Mouse (Mus musculus) embryonic facial prominence, embryonic 10.5 days (tissue): ENCODE measurements around the gene Gm47955. TPM values are rescaled to one million over a fixed set of nuclear protein-coding genes. Genes with fewer than 3 reads are reported as not detected.
A peak's percentile ranks its signal among the peaks of the same experiment; 100 is the strongest.
"Not testable (repeated sequence)": the region's sequence is repeated elsewhere in the genome, so short reads cannot be mapped to it uniquely, and the experiment has no call there.

Experiments
- DNase-seq: peaks from one replicate; pipeline ENCODE4 v3.0.0-alpha.2; 2017; ENCODE audit warnings: low spot score
- H3K27ac ChIP-seq: fragments of 300-500 bp; sonication (generic); replicated peaks from 2 replicates; pipeline ENCODE4 v1.5.1; 2016; ENCODE audit warnings: mild to moderate bottlenecking
- H3K27me3 ChIP-seq: fragments of 300-500 bp; sonication (generic); replicated peaks from 2 replicates; pipeline ENCODE4 v1.6.1; 2016; ENCODE audit warnings: low read depth, mild to moderate bottlenecking; ENCODE audit not compliant: poor library complexity, severe bottlenecking
- H3K36me3 ChIP-seq: fragments of 300-500 bp; sonication (generic); replicated peaks from 2 replicates; pipeline ENCODE4 v1.6.1; 2016; ENCODE audit warnings: mild to moderate bottlenecking, moderate library complexity
- H3K4me1 ChIP-seq: fragments of 300-500 bp; sonication (generic); 2 replicates; pipeline ENCODE4 v1.6.1; 2016
- H3K4me3 ChIP-seq: fragments of 300-500 bp; sonication (generic); 2 replicates; pipeline ENCODE4 v1.5.1; 2016; ENCODE audit warnings: mild to moderate bottlenecking, moderate library complexity
- H3K9me3 ChIP-seq: fragments of 300-500 bp; sonication (generic); 2 replicates; pipeline ENCODE4 v1.6.1; 2016; ENCODE audit warnings: mild to moderate bottlenecking
- WGBS: fragments of 180-500 bp; shearing (Covaris S2); methylation state at CpG from one replicate; pipeline ENCODE4 v1.1.7; 2016; 5-methylcytosine and 5-hydroxymethylcytosine counted together
- polyA plus RNA-seq: library from polyadenylated mRNA; unstranded; fragments of >200 nt; fragmentation: Nextera tagmentation; extraction: Ambion mirVana; gene quantifications from 2 replicates; pipeline ENCODE4 v1.2.1, GENCODE M21; 2016

The Gm47955 gene
- polyA plus RNA-seq, 1 experiment from 2014 or later, result not detected

DNA sequence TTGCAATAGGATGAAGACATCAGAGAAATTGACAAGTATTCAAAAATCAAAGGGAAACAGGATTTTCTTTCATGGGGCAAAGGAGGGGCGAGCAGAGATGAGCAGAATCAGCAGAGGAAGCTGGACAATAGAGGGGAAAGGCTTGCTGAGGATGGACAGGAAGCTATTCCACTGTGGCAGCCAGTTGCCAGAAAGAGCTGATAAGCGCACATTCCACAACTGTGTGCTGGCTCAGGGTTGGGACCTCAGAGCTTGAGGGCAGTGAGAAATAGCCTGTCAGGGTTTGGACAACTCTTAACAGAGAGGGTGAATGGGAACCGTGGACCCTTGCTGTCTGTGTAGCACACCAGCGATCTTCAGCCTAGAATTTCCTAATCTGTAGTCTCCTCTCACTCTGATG is 12.0 kb downstream of the Gm47955 start:
- no peaks in the 10 kb centered on the region for H3K36me3 ChIP-seq
- WGBS, result 52% methylated on average over 4 of the region's 4 CpGs
- H3K4me1 ChIP-seq, result no peaks in the 10 kb centered on the region
- no peak overlapping the region for H3K27ac ChIP-seq
- no peaks in the 10 kb centered on the region for H3K9me3 ChIP-seq
- no peak overlapping the region for H3K4me3 ChIP-seq
- DNase-seq, result peak; percentile 14
- H3K27me3 ChIP-seq, result no peaks in the 10 kb centered on the region

DNA sequence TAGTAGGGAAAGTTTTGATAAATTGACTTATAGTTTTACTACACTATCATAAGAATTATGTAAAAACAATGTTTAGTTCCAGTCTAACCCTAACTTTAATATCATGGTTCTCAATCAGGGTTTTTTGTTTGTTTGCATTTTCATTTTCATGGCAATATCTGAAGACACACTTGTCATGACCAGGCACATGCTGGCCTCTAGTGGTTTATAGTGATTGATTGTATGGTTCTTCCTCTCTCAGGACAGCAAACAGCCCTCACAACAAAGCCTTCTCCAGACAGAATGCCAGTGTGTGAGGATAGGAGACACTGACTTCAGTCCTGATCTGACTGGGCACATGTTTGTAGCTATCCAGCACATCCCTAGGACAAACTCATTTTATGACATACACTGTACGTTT is 13.2 kb downstream of the Gm47955 start:
- WGBS, result 95% methylated on average over 1 of the region's 1 CpGs
- H3K9me3 ChIP-seq, result no peaks in the 10 kb centered on the region
- no peaks in the 10 kb centered on the region for H3K36me3 ChIP-seq
- no peak for DNase-seq
- no peak overlapping the region for H3K27ac ChIP-seq
- H3K4me3 ChIP-seq, result no peak overlapping the region
- no peaks in the 10 kb centered on the region for H3K4me1 ChIP-seq
- H3K27me3 ChIP-seq, result no peaks in the 10 kb centered on the region

DNA sequence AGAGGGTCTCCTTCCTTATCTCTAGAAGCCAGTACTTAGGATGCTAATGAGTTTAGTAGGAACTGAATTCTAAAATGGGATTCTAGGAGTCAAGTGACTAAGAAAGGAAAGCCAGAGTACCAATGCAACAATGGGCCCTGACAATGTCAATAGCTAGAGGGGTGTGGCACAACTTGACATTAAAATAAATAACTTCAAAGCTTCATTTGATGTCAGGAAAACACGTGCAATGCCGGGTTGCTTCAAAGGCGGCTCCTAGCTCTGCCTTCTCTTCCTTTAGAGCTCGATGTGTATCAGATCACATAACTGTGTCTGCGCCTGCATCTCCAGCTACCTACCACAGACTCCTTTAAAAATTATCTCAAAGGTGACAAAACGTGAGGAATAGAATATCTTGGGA is 13.8 kb downstream of the Gm47955 start:
- no peak overlapping the region for H3K27ac ChIP-seq
- no peaks in the 10 kb centered on the region for H3K4me1 ChIP-seq
- no peak overlapping the region for H3K4me3 ChIP-seq
- no peaks in the 10 kb centered on the region for H3K9me3 ChIP-seq
- H3K36me3 ChIP-seq, result no peaks in the 10 kb centered on the region
- no peaks in the 10 kb centered on the region for H3K27me3 ChIP-seq
- no peak for DNase-seq
- 82% methylated on average over 6 of the region's 6 CpGs for WGBS

DNA sequence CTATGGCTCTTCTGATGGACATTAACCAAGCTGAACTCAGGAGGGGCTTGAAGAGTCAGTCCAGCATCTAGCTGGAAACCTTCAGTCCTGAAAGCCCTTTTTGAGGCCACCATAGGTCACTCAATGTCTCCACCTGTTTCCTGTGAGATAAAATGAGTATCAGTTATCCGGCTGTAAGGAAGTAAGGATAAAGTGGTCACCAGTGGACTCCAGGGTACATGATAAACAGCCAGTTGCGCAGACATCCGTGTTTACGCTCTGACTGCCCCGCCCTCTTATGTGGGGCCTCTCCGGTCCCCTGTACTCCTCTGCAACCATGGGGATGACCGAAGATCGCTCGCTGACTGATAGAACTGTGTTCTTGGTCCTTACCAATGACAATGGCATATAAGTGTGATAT is 14.3 kb downstream of the Gm47955 start:
- Histone ChIP-seq H3K27me3 (no peaks in the 10 kb centered on the region), H3K36me3 (no peaks in the 10 kb centered on the region), H3K9me3 (no peaks in the 10 kb centered on the region), H3K4me3 (no peak overlapping the region), H3K4me1 (no peaks in the 10 kb centered on the region), H3K27ac (no peak overlapping the region)
- 90% methylated on average over 9 of the region's 9 CpGs for WGBS
- DNase-seq, result no peak

DNA sequence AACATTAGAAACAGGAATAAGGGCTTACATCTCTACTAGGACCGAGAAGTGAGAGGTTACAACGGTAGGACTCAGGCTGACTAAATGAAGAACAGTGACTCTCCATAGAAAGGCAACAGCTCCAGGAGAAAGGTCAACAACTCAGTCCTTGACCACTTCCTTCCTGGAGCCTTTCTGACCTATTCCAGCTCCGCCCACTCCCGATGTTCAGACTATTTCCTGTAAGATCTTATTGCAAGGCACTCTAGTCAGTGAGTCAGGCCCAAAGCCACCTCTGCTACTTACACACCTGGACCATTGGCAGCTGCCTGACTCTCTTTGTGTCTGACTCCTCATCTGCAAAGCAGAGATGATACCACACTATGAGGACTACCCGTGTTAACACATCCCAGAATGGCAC is 15.7 kb downstream of the Gm47955 start:
- DNase-seq, result no peak
- Histone ChIP-seq H3K27ac (no peak overlapping the region), H3K4me1 (no peaks in the 10 kb centered on the region), H3K4me3 (no peak overlapping the region), H3K9me3 (no peaks in the 10 kb centered on the region), H3K27me3 (no peaks in the 10 kb centered on the region), H3K36me3 (no peaks in the 10 kb centered on the region)
- 76% methylated on average over 5 of the region's 5 CpGs for WGBS

DNA sequence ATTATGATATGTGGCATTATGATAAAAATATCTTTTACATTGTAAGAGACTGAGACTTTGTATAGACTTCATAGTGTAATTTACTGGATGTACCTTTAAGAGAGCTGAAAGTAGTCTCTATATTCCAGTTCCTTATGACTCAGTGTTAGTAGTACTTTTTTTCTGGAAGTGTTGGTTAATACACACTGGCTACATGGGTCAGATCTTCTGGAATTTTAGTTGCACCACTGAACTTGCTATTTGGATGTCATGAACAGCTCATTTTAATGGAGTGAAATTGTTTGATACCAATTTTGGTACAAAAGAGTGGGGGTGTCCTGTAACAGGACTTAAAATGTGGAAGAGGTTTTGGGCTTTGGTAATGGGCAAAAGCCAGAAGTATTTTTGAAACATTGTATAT is 17.8 kb downstream of the Gm47955 start:
- no peak for DNase-seq
- Histone ChIP-seq H3K27me3 (no peaks in the 10 kb centered on the region), H3K4me1 (no peaks in the 10 kb centered on the region), H3K9me3 (no peaks in the 10 kb centered on the region), H3K36me3 (no peaks in the 10 kb centered on the region), H3K27ac (no peak overlapping the region), H3K4me3 (no peak overlapping the region)

DNA sequence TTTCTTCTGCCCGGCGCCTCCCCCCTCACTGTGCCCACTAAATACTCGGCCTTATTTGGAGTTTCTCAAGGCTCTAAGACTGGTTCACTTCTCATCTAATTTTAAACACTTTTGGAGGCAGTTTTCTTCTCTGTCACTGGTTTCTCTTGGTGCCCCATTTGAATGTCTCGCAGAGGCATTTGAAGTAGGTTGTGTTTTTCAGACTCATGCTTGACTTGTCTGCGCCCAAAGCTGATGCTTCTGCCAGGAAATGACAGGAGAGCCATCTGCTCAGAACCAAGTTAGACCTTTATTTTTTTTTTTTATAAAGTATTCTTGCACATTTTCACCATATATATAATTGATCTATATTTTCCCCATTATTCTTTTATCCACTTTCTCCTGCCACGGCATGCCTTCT is 26.7 kb downstream of the Gm47955 start:
- 91% methylated on average over 6 of the region's 6 CpGs for WGBS

DNA sequence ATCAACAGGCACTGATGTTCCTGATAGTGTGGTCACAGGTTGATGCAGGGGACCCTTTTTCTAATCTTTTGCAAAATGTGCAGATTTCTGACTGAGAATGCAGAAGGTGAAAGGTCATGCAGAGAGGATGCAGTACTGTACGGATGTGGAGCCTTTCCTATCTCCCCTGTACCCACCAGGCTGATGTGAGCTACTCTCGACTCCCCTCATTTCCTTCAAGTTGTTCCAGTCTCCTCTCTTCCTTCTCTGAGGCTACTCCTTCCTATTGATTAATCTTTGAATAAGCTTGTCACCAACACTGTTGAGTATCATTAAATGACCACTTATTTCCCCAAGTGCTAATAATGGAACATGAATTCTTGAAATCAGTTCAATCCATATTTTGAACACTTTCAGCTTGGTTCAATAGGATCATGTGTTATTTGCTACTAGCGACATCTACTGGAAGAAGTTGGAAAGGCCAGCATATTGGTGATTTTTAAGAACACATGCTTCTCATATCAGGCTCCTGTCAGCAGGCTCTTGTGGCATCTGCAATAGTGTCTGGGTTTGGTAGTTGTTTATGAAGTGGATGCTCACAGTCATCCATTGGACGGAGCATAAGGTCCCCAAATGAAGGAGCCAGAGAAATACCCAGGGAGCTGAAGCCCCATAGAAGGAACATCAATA is 27.6 kb downstream of the Gm47955 start:
- no peak overlapping the region for H3K4me3 ChIP-seq
- H3K4me1 ChIP-seq, result no peaks in the 10 kb centered on the region
- peak; percentile 10 for DNase-seq
- no peaks in the 10 kb centered on the region for H3K27me3 ChIP-seq
- H3K27ac ChIP-seq, result no peak overlapping the region
- H3K36me3 ChIP-seq, result no peaks in the 10 kb centered on the region
- peaks cover 7% of the 10 kb centered on the region for H3K9me3 ChIP-seq
- 35% methylated on average over 4 of the region's 4 CpGs for WGBS

More for the DNA sequence above, 26.7 kb downstream of the Gm47955 start:
- Histone ChIP-seq H3K27ac (no peak overlapping the region), H3K4me3 (no peak overlapping the region), H3K9me3 (peaks cover 7% of the 10 kb centered on the region), H3K4me1 (no peaks in the 10 kb centered on the region), H3K36me3 (no peaks in the 10 kb centered on the region), H3K27me3 (no peaks in the 10 kb centered on the region)
- DNase-seq, result no peak

DNA sequence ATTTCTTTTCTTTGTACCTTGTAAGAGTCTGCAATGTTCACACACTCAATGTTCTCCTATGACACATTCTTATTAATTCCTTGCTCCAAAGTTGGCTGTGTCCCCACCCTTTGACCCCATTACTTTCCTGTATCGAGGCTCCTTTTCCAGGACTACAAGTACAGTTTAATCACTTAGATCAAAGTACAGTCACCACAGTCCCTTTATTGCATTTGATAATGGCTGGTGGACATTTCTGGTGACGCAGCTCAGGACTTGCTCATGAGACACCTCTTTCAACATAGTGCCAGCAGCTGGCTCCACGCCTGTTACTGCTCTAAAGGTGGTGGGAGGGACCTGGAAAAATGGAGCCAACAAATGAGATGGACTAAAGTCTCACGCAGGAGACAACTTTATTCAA is 31.0 kb downstream of the Gm47955 start:
- Histone ChIP-seq H3K9me3 (no peaks in the 10 kb centered on the region), H3K27me3 (no peaks in the 10 kb centered on the region), H3K27ac (no peak overlapping the region), H3K36me3 (no peaks in the 10 kb centered on the region), H3K4me3 (no peak overlapping the region), H3K4me1 (no peaks in the 10 kb centered on the region)
- WGBS, result 82% methylated on average over 4 of the region's 4 CpGs
- no peak for DNase-seq

DNA sequence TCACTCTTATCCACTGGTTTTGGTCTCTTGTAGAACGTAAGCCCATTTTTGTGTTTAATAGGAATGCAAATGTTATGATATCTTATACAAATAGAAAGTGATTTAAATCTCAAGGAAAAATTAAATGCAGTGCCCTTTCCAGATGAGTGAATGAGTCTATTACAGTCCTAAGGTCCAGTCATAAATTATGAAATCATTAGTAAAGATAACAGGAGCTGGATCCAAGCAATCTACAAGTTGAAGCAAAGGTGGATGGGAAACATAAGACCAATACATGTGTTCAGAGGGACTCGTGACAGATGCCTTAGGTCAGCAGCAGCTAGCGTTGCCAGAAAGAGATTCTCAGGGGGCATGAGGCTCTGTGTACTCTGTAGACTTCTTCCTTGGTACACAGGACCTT is 31.5 kb downstream of the Gm47955 start:
- Histone ChIP-seq H3K36me3 (no peaks in the 10 kb centered on the region), H3K9me3 (no peaks in the 10 kb centered on the region), H3K4me1 (no peaks in the 10 kb centered on the region), H3K27me3 (no peaks in the 10 kb centered on the region), H3K4me3 (no peak overlapping the region), H3K27ac (no peak overlapping the region)
- WGBS, result 86% methylated on average over 3 of the region's 3 CpGs
- DNase-seq, result no peak

DNA sequence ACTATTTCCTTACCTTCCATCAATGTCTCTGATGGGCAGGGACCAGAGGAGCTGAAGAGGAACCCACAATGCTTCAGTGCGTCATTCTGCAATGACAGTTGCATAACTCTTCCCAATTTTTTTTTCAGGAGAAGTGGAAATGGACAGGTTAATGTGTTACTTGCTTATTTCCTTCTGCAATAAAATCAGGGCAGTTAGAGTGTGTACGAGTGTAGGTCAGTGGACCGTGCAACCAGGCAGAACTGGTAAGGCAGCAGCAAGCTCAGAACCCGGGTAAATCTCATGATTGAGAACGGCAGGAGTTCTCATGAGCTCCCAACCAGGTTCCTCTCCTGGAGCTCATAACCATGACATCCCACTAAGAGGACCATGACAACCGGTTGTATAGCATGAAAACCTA is 32.0 kb downstream of the Gm47955 start:
- Histone ChIP-seq H3K27me3 (no peaks in the 10 kb centered on the region), H3K9me3 (no peaks in the 10 kb centered on the region), H3K4me1 (no peaks in the 10 kb centered on the region), H3K27ac (no peak overlapping the region), H3K36me3 (no peaks in the 10 kb centered on the region), H3K4me3 (no peak overlapping the region)
- 91% methylated on average over 6 of the region's 6 CpGs for WGBS
- no peak for DNase-seq

DNA sequence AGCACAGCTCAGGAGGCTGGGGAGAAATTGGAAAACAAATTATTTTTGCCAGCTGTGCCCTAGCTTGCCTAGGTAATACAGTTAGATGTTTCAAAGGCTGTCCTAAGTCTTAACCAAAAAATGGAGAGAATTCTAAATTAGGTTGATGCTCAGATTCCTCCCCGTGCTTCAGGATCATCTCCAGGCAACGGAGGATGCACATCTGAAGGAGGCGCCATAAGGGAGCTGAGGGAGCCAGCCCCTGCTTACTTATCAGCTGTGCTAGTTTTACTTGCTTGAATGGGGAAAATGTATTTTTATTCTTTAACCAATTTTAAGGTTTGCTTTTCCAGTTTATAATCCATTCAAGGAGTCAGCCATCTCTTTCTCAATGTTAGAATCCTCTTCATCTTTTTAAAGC is 33.9 kb downstream of the Gm47955 start:
- Histone ChIP-seq H3K27me3 (no peaks in the 10 kb centered on the region), H3K36me3 (no peaks in the 10 kb centered on the region), H3K4me1 (no peaks in the 10 kb centered on the region), H3K27ac (no peak overlapping the region), H3K4me3 (no peak overlapping the region), H3K9me3 (no peaks in the 10 kb centered on the region)
- 82% methylated on average over 3 of the region's 3 CpGs for WGBS
- DNase-seq, result no peak

DNA sequence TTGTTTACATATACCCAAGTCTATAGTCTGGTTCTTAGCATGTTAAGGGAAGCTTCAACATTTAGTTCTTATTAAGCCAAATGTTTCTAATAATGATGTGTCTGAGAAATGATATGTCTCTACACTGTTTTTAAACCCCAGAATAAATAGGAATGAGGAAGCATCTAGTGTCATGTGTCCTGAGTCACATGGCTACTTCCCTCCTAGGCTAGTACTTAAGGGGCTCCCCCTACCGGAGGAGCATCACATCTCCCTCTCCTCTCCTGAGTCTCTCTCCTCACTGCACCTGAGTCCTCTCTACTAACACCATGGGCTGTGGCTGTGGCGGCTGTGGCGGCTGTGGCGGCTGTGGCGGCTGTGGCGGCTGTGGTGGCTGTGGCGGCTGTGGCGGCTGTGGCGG is 40.2 kb downstream of the Gm47955 start, which contains the start of gene Gm47959:
Gene Gm47959 (plus strand): TSS at position 243 of the 400 bp plus-strand sequence.
- not testable (repeated sequence) for H3K4me1 ChIP-seq, H3K9me3 ChIP-seq, H3K27ac ChIP-seq, H3K27me3 ChIP-seq, H3K4me3 ChIP-seq, DNase-seq, H3K36me3 ChIP-seq
- 90% methylated on average over 9 of the region's 9 CpGs for WGBS
